Mouse (Mus musculus): ENCODE measurements at regions not wholly inside any gene's neighbourhood (a gene's known extent, or its start where the extent isn't known, plus 50 kb on each side); places are given as distances from the start of the nearest gene placed in this dataset.
A peak's percentile ranks its signal among the peaks of the same experiment; 100 is the strongest.

GRCm38 (mm10) chr1:13840309-13840622 lies 2252.9 kb downstream of the 4930444P10Rik start:
- no peak for TF ChIP-seq E2F4 (IDR thresholded peaks at IDR 0.05; ENCODE audit: insufficient replicate concordance, low read depth, low read length)
- TF ChIP-seq SMC3 (IDR thresholded peaks at IDR 0.05; ENCODE audit: low read depth, low read length), result no peak
- Histone ChIP-seq H3K79me2 (replicated peaks; ENCODE audit: control insufficient read depth, extremely low read depth, insufficient read depth, poor library complexity, severe bottlenecking) (no peaks in the 10 kb centered on the region), H3K4me1 (ENCODE audit: control insufficient read depth in 1 of 2, insufficient read depth in 2 of 2) (peaks cover under 1 to 3% of the 10 kb centered on the region in 2 experiments; a peak in 1 of 4 replicates), H3K4me2 (ENCODE audit: insufficient read depth, low read depth, poor library complexity, severe bottlenecking) (no peak overlapping the region), H3K27ac (ENCODE audit: insufficient read depth, low read depth) (no peak overlapping the region), H3K4me3 (replicated peaks in 1 of 3; ENCODE audit: low read depth in 2 of 3, low read length in 2 of 3, poor library complexity in 1 of 3) (no peak overlapping the region), H3K9me3 (replicated peaks; ENCODE audit: low read length) (no peaks in the 10 kb centered on the region), H3K36me3 (replicated peaks in 1 of 2; ENCODE audit: control insufficient read depth in 1 of 2, insufficient read depth in 1 of 2, low read length in 1 of 2) (no peaks in the 10 kb centered on the region), H3K9ac (ENCODE audit: insufficient read depth, low read depth) (no peak overlapping the region), H3K27me3 (replicated peaks) (no peaks in the 10 kb centered on the region)
- no peak for DNase-seq (ENCODE audit: extremely low read depth)
- in situ Hi-C loops (cut with MboI; ENCODE audit: low pct_ligation_motif_present, low pct_unique_long_range_greater_than_20kb, low sequenced_read_pairs), result no loop called here
- dilution Hi-C loops (cut with MboI; ENCODE audit: extremely low pct_ligation_motif_present, extremely low pct_unique_long_range_greater_than_20kb, low sequenced_read_pairs), result no loop called here

DNA sequence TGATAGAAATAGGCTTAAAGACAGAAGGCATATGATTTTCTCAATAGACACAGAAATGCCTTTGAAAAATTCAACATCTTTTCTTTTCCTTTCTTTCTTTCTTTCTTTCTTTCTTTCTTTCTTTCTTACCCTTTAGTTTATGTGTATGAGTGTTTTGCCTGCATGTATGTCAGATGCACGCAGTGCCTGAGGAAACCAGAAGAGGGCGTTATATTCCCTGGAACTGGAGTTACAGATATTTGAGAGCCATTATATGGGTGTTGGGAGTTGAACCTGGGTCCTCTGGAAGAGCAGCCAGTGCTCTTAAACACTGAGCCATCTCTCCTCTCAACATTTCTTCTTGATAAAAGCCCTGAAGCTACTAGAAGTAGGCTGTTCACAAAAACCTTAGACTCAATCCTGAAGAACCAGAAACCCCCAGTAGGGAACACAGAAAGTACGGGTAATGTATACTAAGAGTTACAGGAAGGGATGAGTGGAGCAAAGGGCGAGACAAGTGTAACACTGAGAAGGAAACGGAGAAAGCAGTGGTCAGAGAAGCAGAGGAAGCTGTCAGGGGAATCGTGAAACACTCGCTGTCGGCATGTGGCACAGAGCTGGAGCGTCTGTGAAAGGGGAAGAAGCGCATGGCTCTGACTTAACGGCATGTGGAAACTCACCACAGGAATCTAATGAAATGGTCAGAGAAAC lies 2253.4 kb downstream of the 4930444P10Rik start:
- Histone ChIP-seq H3K36me3 (replicated peaks in 1 of 2; ENCODE audit: control insufficient read depth in 1 of 2, insufficient read depth in 1 of 2, low read length in 1 of 2) (no peaks in the 10 kb centered on the region), H3K4me3 (replicated peaks in 1 of 3; ENCODE audit: low read depth in 2 of 3, low read length in 2 of 3, poor library complexity in 1 of 3) (no peak overlapping the region), H3K4me1 (ENCODE audit: control insufficient read depth in 1 of 2, insufficient read depth in 2 of 2) (peaks cover 5 to 8% of the 10 kb centered on the region in 2 experiments; a peak in 3 of 4 replicates), H3K9ac (ENCODE audit: insufficient read depth, low read depth) (no peak overlapping the region), H3K4me2 (ENCODE audit: insufficient read depth, low read depth, poor library complexity, severe bottlenecking) (no peak overlapping the region), H3K27ac (ENCODE audit: insufficient read depth, low read depth) (no peak overlapping the region), H3K27me3 (replicated peaks) (no peaks in the 10 kb centered on the region), H3K79me2 (replicated peaks; ENCODE audit: control insufficient read depth, extremely low read depth, insufficient read depth, poor library complexity, severe bottlenecking) (no peaks in the 10 kb centered on the region), H3K9me3 (replicated peaks; ENCODE audit: low read length) (no peaks in the 10 kb centered on the region)
- in situ Hi-C loops (cut with MboI; ENCODE audit: low pct_ligation_motif_present, low pct_unique_long_range_greater_than_20kb, low sequenced_read_pairs) (no loop called here), dilution Hi-C loops (cut with MboI; ENCODE audit: extremely low pct_ligation_motif_present, extremely low pct_unique_long_range_greater_than_20kb, low sequenced_read_pairs) (no loop called here)
- TF ChIP-seq MXI1 (IDR thresholded peaks at IDR 0.05; ENCODE audit: low read depth, low read length), result no peak
- TF ChIP-seq KAT2A (IDR thresholded peaks at IDR 0.05; ENCODE audit: insufficient replicate concordance, low read length), result no peak
- TF ChIP-seq CTCF (conservative IDR thresholded peaks at IDR 0.05 in 1 of 2, IDR thresholded peaks at IDR 0.05 in 1 of 2; ENCODE audit: low read depth in 2 of 2, low read length in 2 of 2), result peak in 1 of 2 experiments; percentile 9; a peak in 2 of 4 replicates
- no peak for DNase-seq (ENCODE audit: extremely low read depth)

DNA sequence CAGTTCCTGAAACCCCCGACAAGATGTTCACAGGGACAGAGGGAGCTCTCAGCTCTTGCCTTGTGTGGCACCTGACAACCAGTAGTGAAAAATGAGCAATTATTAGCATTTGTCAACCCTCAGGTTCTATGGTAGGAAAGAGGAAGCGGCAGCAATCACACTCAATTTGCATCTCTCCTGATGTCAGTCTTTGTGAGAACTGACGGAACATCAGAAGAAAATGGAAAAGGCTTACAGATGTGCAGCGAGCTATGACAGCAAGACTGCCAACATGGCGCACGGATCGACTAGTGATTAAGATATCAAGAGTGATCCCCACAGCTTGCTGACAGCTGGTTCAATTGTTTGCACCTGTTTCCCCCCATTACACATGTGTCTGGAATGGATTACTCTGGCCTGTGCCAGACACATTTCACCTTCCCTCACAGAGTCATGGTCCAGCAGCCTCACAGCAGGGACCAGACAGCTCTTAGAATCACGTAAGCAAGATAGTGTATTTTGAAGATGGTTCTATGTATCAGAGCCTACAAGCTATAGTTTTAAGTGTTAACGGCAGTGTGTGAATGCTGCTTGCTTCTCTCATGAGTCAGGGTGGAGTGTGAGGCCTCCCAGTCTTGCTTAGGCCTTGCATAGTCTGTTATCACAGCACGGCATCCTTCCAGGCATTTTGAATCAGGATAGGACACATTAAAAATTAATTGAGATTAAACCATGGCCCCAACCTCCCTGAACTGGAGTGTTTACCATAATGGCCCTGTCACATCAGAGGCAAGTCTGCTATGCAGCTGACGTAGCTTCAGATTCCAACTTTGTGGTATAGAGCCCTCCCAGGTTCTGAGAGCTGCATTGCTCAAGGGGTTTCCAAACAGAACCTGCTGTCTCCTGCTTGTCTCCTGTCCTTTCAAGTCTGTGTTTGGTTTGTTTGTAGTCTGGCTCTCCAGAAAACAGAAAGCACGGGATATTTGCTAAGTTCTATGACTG lies 2258.0 kb downstream of the 4930444P10Rik start:
- H3K4me3 ChIP-seq (replicated peaks in 1 of 3; ENCODE audit: low read depth in 2 of 3, low read length in 2 of 3, poor library complexity in 1 of 3), result no peak overlapping the region
- no peak overlapping the region for H3K27ac ChIP-seq (ENCODE audit: insufficient read depth, low read depth)
- dilution Hi-C loops (cut with MboI; ENCODE audit: extremely low pct_ligation_motif_present, extremely low pct_unique_long_range_greater_than_20kb, low sequenced_read_pairs), result no loop called here
- no peaks in the 10 kb centered on the region for H3K79me2 ChIP-seq (replicated peaks; ENCODE audit: control insufficient read depth, extremely low read depth, insufficient read depth, poor library complexity, severe bottlenecking)
- peak overlapping the region; percentile 37; the same call in 1 of the 2 replicates for H3K4me2 ChIP-seq (ENCODE audit: insufficient read depth, low read depth, poor library complexity, severe bottlenecking)
- no peaks in the 10 kb centered on the region for H3K27me3 ChIP-seq (replicated peaks)
- H3K9me3 ChIP-seq (replicated peaks; ENCODE audit: low read length), result no peaks in the 10 kb centered on the region
- H3K9ac ChIP-seq (ENCODE audit: insufficient read depth, low read depth), result no peak overlapping the region
- H3K4me1 ChIP-seq (ENCODE audit: control insufficient read depth in 1 of 2, insufficient read depth in 2 of 2), result peaks cover 5 to 14% of the 10 kb centered on the region in 2 experiments; a peak in 3 of 4 replicates
- peak; percentile 66 for DNase-seq (ENCODE audit: extremely low read depth)
- in situ Hi-C loops (cut with MboI; ENCODE audit: low pct_ligation_motif_present, low pct_unique_long_range_greater_than_20kb, low sequenced_read_pairs), result no loop called here
- no peaks in the 10 kb centered on the region for H3K36me3 ChIP-seq (replicated peaks in 1 of 2; ENCODE audit: control insufficient read depth in 1 of 2, insufficient read depth in 1 of 2, low read length in 1 of 2)
- TF ChIP-seq ZMIZ1 (IDR thresholded peaks at IDR 0.05; ENCODE audit: low read depth, low read length) (no peak), CHD1 (IDR thresholded peaks at IDR 0.05; ENCODE audit: low read depth, low read length) (no peak), ETS1 (conservative IDR thresholded peaks at IDR 0.05; ENCODE audit: low read depth, low read length) (peak; percentile 34; the same call in 1 of the 2 replicates), KAT2A (IDR thresholded peaks at IDR 0.05; ENCODE audit: insufficient replicate concordance, low read length) (no peak), MAFK (IDR thresholded peaks at IDR 0.05; ENCODE audit: insufficient replicate concordance, low read length) (no peak), IRF4 (IDR thresholded peaks at IDR 0.05; ENCODE audit: low read depth, low read length) (no peak), ZNF384 (IDR thresholded peaks at IDR 0.05; ENCODE audit: low read depth, low read length) (no peak), HCFC1 (IDR thresholded peaks at IDR 0.05; ENCODE audit: low read depth, low read length) (no peak), TBP (conservative IDR thresholded peaks at IDR 0.05; ENCODE audit: low read depth, low read length) (no peak), EP300 (IDR thresholded peaks at IDR 0.05; ENCODE audit: low read length) (peak; percentile 49), POLR2AphosphoS2 (IDR thresholded peaks at IDR 0.05; ENCODE audit: low read depth, low read length) (no peak), TCF12 (IDR thresholded peaks at IDR 0.05; ENCODE audit: low read depth, low read length) (no peak), USF1 (IDR thresholded peaks at IDR 0.05; ENCODE audit: low read depth, low read length) (no peak), MEF2A (IDR thresholded peaks at IDR 0.05; ENCODE audit: borderline replicate concordance, low read depth, low read length) (no peak), GABPA (IDR thresholded peaks at IDR 0.05; ENCODE audit: insufficient replicate concordance, low read depth, low read length) (no peak), PAX5 (IDR thresholded peaks at IDR 0.05; ENCODE audit: low read length) (no peak), ZC3H11A (IDR thresholded peaks at IDR 0.05; ENCODE audit: low read depth, low read length) (no peak), SMC3 (IDR thresholded peaks at IDR 0.05; ENCODE audit: low read depth, low read length) (no peak), CHD2 (IDR thresholded peaks at IDR 0.05; ENCODE audit: low read length) (no peak), POLR2A (IDR thresholded peaks at IDR 0.05; ENCODE audit: low read depth, low read length) (no peak)
